Mouse (Mus musculus) CH12.LX (cell line): Measurements from ENCODE around the gene Sec14l1.

Experiments
- CTCF ChIP-seq, 2 experiments: IDR thresholded peaks in 1 of 2; conservative IDR thresholded peaks in 1 of 2; 2 replicates each; pipeline ENCODE4 v1.5.1; 2011 to 2012; ENCODE audit warnings: low read depth in 2 of 2, low read length in 2 of 2, improper control_type of control experiment in 1 of 2, inconsistent platforms in 1 of 2, mild to moderate bottlenecking in 1 of 2, moderate library complexity in 1 of 2
- MEF2A ChIP-seq: IDR thresholded peaks from 2 replicates; pipeline ENCODE4 v1.6.1; 2014; ENCODE audit warnings: low read depth, mild to moderate bottlenecking, inconsistent platforms, low read length, improper control_type of control experiment, borderline replicate concordance
- ZC3H11A ChIP-seq: IDR thresholded peaks from 2 replicates; pipeline ENCODE4 v1.6.1; 2012; ENCODE audit warnings: low read depth, mild to moderate bottlenecking, inconsistent platforms, low read length, improper control_type of control experiment

DNA sequence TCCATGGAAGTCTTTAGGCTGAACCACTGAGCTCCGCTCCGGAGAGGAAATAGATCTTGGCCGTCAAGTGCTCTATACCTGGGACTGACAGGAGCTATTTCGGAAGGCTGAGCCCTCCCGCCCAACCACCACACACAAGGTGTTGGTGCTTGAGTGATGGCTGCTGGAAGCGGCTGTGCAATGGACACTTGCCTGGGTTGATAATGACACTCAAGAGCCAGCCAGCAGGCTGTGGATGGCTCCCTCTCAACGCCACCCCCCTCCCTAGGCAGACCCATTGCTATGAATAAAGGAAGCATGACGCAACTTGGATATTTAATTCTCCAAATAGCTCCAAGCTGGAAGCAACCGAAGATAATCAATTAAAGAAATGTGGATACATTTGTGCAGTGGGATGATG lies 20.3 kb upstream of the Sec14l1 start:
- no peak for TF ChIP-seq CTCF (conservative IDR thresholded peaks at IDR 0.05 in 1 of 2, IDR thresholded peaks at IDR 0.05 in 1 of 2; ENCODE audit: low read depth in 2 of 2, low read length in 2 of 2)
- TF ChIP-seq MEF2A = no peak
- no peak for TF ChIP-seq ZC3H11A
